Comparison of ENCODE assay signal across 8 mouse cellular contexts in the genomic region with DNA sequence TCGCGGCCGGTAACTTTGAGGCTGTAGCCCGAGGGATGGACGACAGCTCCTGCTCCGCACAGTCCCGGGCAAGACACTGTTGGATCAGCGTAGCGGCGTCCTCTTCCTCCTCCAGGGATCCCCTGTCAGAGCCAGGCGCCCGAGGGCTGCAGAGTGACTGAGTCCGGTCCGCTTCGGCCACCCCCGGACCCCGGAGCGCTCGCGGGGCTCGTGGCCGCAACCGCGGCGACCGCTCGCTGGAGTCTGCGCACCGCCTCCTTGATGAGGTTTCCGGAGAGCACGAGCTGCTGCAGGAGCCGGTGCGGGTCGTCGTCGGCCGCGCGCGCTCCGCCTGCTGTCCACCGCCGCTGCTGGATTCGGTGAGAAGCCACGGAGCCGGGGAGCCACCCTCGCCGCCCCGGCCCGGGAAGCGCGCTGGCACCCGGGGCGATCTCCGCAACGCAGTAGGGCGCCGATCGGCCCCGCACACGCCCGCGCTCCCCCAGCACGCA. TPM values are rescaled to one million over a fixed set of nuclear protein-coding genes. Genes with fewer than 3 reads are reported as not detected.
DNase-seq lines count a peak whose midpoint lies in the region; ATAC-seq lines count a peak whose summit lies in the region.

No protein-coding gene starts in this region.

- WGBS in limb, embryonic 12.5 days: under 1% methylated on average over 64 of the region's 64 CpGs
- WGBS in midbrain, embryonic 13.5 days: under 1% methylated on average over 54 of the region's 64 CpGs

- peak overlapping the region; percentile 74 for H3K9ac ChIP-seq in limb, embryonic 12.5 days (replicated peaks)
- H3K9ac ChIP-seq in midbrain, embryonic 13.5 days (replicated peaks): peak overlapping the region; percentile 91

- intact Hi-C loops in gastrocnemius, postnatal 14 days (cut with DNase I; ENCODE audit: low total_unique reads): no loop called here

- H3K4me3 ChIP-seq in limb, embryonic 12.5 days (replicated peaks): peak overlapping the region; percentile 78
- H3K4me3 ChIP-seq in midbrain, embryonic 13.5 days (replicated peaks): peak overlapping the region; percentile 78

- peaks cover 26% of the 10 kb centered on the region for H3K4me1 ChIP-seq in limb, embryonic 12.5 days (replicated peaks)
- H3K4me1 ChIP-seq in midbrain, embryonic 13.5 days (replicated peaks): peaks cover 38% of the 10 kb centered on the region

- DNase-seq in cerebellum, adult 9-10 months: no peak
- DNase-seq in cerebellum, postnatal 14 days: peak; percentile 63 to 69
- DNase-seq in gastrocnemius, postnatal 14 days: peak; percentile 45
- peak; percentile 62 for DNase-seq in induced T-regulatory cell, adult 2 months (ENCODE audit: low read depth)
- peak; percentile 42 for DNase-seq in splenic B cell, adult 2 months (ENCODE audit: low read depth, low spot score)

- no peaks in the 10 kb centered on the region for H3K9me3 ChIP-seq in limb, embryonic 12.5 days
- H3K9me3 ChIP-seq in midbrain, embryonic 13.5 days: no peaks in the 10 kb centered on the region

- ATAC-seq in cerebellum, adult (ENCODE audit: insufficient number of reproducible peaks, low FRiP score, low TSS enrichment): peak; percentile 31; the same call in 1 of the 2 replicates
- ATAC-seq in limb, embryonic 12.5 days (ENCODE audit: insufficient number of reproducible peaks, insufficient read depth, low FRiP score, low TSS enrichment, low read depth): no peak
- peak; percentile 7; the same call in 1 of the 2 replicates for ATAC-seq in midbrain, embryonic 13.5 days

- peak overlapping the region; percentile 80 for H3K27ac ChIP-seq in limb, embryonic 12.5 days
- peak overlapping the region; percentile 94 for H3K27ac ChIP-seq in midbrain, embryonic 13.5 days

- H3K27me3 ChIP-seq in limb, embryonic 12.5 days: peaks cover 22% of the 10 kb centered on the region
- H3K27me3 ChIP-seq in midbrain, embryonic 13.5 days: no peaks in the 10 kb centered on the region
- no peaks in the 10 kb centered on the region for H3K27me3 ChIP-seq in splenic B cell, adult 2 months (ENCODE audit: control insufficient read depth, insufficient read depth, low read length, poor library complexity, severe bottlenecking)

- peak overlapping the region; percentile 100 for H3K4me2 ChIP-seq in limb, embryonic 12.5 days
- H3K4me2 ChIP-seq in midbrain, embryonic 13.5 days (replicated peaks): peak overlapping the region; percentile 88

- no peaks in the 10 kb centered on the region for H3K36me3 ChIP-seq in limb, embryonic 12.5 days
- H3K36me3 ChIP-seq in midbrain, embryonic 13.5 days: no peaks in the 10 kb centered on the region
- H3K36me3 ChIP-seq in splenic B cell, adult 2 months (ENCODE audit: control insufficient read depth, insufficient read depth, low read length, poor library complexity, severe bottlenecking): no peaks in the 10 kb centered on the region

RNA-seq across cellular contexts. Expression of a gene that starts 0.8 kb away (rescaled TPM):
- 10 to 100 TPM; 19.9 to 28.3 TPM for total RNA-seq in gastrocnemius, postnatal 14 days (2021)
- 5.0 and 5.6 TPM in 2 replicates for polyA plus RNA-seq in limb, embryonic 12.5 days (2016; fragmentation: Nextera tagmentation; extraction: Ambion mirVana)
- 7.6 and 10.4 TPM in 2 replicates for polyA plus RNA-seq in midbrain, embryonic 13.5 days (2015; fragmentation: Nextera tagmentation; extraction: Ambion mirVana)

RNA-seq across cellular contexts. Expression of a gene that starts 17.4 kb away (rescaled TPM):
- total RNA-seq in gastrocnemius, postnatal 14 days (2021): 1 to 10 TPM; 4.9 to 7.2 TPM
- polyA plus RNA-seq in limb, embryonic 12.5 days (2016; fragmentation: Nextera tagmentation; extraction: Ambion mirVana): 5.8 and 6.2 TPM in 2 replicates
- polyA plus RNA-seq in midbrain, embryonic 13.5 days (2015; fragmentation: Nextera tagmentation; extraction: Ambion mirVana): 26.2 and 29.0 TPM in 2 replicates

RNA-seq across cellular contexts. Expression of a gene that starts 45.3 kb away (rescaled TPM):
- total RNA-seq in gastrocnemius, postnatal 14 days (2021): 1 to 10 TPM; 6.8 to 9.9 TPM
- 33.5 and 35.0 TPM in 2 replicates for polyA plus RNA-seq in limb, embryonic 12.5 days (2016; fragmentation: Nextera tagmentation; extraction: Ambion mirVana)
- 11.0 and 11.6 TPM in 2 replicates for polyA plus RNA-seq in midbrain, embryonic 13.5 days (2015; fragmentation: Nextera tagmentation; extraction: Ambion mirVana)

RNA-seq across cellular contexts. Expression of a gene that starts 48.8 kb away (rescaled TPM):
- total RNA-seq in gastrocnemius, postnatal 14 days (2021): 10 to 100 TPM; 29.9 to 37.2 TPM
- 22.8 and 23.2 TPM in 2 replicates for polyA plus RNA-seq in limb, embryonic 12.5 days (2016; fragmentation: Nextera tagmentation; extraction: Ambion mirVana)
- polyA plus RNA-seq in midbrain, embryonic 13.5 days (2015; fragmentation: Nextera tagmentation; extraction: Ambion mirVana): 14.6 and 15.7 TPM in 2 replicates
